Mouse (Mus musculus): ENCODE results near the gene Mip. TPM values are rescaled to one million over a fixed set of nuclear protein-coding genes. Genes with fewer than 3 reads are reported as not detected.
A peak's percentile ranks its signal among the peaks of the same experiment; 100 is the strongest.

Mip gene
- total and polyA plus RNA-seq, 3 experiments: not detected

DNA sequence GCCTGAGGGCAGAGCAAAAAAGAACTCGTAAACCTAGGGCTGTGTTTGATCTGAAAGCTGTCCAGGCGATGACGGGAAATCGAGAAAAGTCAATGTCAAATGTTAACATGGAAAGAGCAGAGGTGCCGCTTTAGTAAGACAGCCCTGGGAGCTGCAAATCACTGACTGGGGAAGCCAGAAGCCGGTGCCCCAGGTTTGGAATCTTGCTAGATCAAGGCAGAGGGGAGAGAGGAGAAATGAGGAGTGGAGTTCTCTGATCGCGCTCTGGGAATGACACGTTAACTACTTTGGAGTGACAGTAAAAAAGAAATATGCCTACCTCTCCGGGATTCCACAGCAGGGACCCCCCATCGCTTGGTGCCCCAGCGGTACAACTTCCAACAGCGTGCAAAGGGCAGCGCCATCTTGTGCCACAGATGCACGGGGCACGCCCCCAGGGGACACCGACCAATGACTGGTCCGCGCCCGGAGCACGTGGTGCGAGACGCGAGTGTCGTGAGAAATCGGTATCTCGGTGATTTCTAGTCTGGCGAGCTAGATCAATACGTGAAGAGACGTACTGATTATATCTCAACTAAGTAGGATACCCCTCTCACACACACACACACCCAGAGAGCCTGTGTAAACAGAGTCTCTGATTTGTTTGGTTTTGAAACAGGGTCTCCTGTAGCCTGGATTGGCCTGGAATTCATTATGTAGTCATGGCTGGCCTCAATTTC, 14.1 kb upstream of the Mip start, which contains the start of gene Spryd4 (continued):
- TF ChIP-seq ZKSCAN1 (IDR thresholded peaks at IDR 0.05; ENCODE audit: borderline replicate concordance, low read depth, low read length) (no peak), NRF1 (IDR thresholded peaks at IDR 0.05; ENCODE audit: low read depth, low read length) (no peak), PAX5 (IDR thresholded peaks at IDR 0.05; ENCODE audit: low read length) (no peak), RCOR1 (conservative IDR thresholded peaks at IDR 0.05; ENCODE audit: low read depth, low read length) (no peak), JUND (conservative IDR thresholded peaks at IDR 0.05; ENCODE audit: low read depth, low read length) (no peak), CHD1 (IDR thresholded peaks at IDR 0.05; ENCODE audit: low read depth, low read length) (no peak)

DNA sequence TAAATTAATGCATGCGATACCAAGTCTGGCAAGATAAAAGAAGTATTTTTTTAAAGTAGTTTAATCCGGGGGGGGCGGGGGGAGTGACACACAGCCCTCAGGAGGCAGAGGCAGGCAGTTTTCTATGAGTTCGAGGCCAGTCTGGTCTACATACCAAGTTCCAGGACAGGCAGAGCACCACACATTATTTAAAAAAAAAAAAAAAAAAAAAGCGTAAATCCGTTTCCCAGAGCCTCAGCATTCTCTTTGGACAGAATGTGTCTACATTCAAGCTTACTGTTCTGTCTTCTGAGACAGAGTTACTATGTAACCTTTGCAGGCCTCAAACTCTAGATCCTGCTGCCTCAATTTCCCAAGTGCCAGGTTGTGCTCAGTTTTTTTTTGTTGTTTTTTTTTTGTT, 13.5 kb upstream of the Mip start:
- H3K27me3 ChIP-seq (replicated peaks): no peaks in the 10 kb centered on the region
- dilution Hi-C loops (cut with MboI; ENCODE audit: extremely low pct_ligation_motif_present, extremely low pct_unique_long_range_greater_than_20kb, low sequenced_read_pairs): no loop called here
- peaks cover 16% of the 10 kb centered on the region for H3K79me2 ChIP-seq (replicated peaks; ENCODE audit: control insufficient read depth, extremely low read depth, insufficient read depth, poor library complexity, severe bottlenecking)
- in situ Hi-C loops (cut with MboI; ENCODE audit: low pct_ligation_motif_present, low pct_unique_long_range_greater_than_20kb, low sequenced_read_pairs): no loop called here
- H3K9ac ChIP-seq (ENCODE audit: insufficient read depth, low read depth): peak overlapping the region; percentile 55; the same call in 1 of the 2 replicates
- H3K4me1 ChIP-seq (ENCODE audit: control insufficient read depth in 1 of 2, insufficient read depth in 2 of 2): peaks cover 6 to 35% of the 10 kb centered on the region in 2 experiments
- H3K27ac ChIP-seq (ENCODE audit: insufficient read depth, low read depth): no peak overlapping the region
- H3K36me3 ChIP-seq (replicated peaks in 1 of 2; ENCODE audit: control insufficient read depth in 1 of 2, insufficient read depth in 1 of 2, low read length in 1 of 2): peaks cover 0 to 20% of the 10 kb centered on the region in 2 experiments
- DNase-seq (ENCODE audit: extremely low read depth): no peak
- peak overlapping the region; percentile 80 for H3K4me2 ChIP-seq (ENCODE audit: insufficient read depth, low read depth, poor library complexity, severe bottlenecking)
- 0 out of 2 replicates have a peak, but pooled peaks have one; percentile 44 for TF ChIP-seq MAZ (IDR thresholded peaks at IDR 0.05; ENCODE audit: low read depth, low read length)
- peak; percentile 68 for TF ChIP-seq ZNF384 (IDR thresholded peaks at IDR 0.05; ENCODE audit: low read depth, low read length)
- no peak for TF ChIP-seq RCOR1 (conservative IDR thresholded peaks at IDR 0.05; ENCODE audit: low read depth, low read length)
- TF ChIP-seq IRF4 (IDR thresholded peaks at IDR 0.05; ENCODE audit: low read depth, low read length): 0 out of 2 replicates have a peak, but pooled peaks have one; percentile 8
- TF ChIP-seq PAX5 (IDR thresholded peaks at IDR 0.05; ENCODE audit: low read length): no peak
- no peak for TF ChIP-seq BHLHE40 (IDR thresholded peaks at IDR 0.05; ENCODE audit: low read depth, low read length)
- no peak for TF ChIP-seq MEF2A (IDR thresholded peaks at IDR 0.05; ENCODE audit: borderline replicate concordance, low read depth, low read length)
- peak; percentile 23; the same call in 1 of the 2 replicates for TF ChIP-seq CHD1 (IDR thresholded peaks at IDR 0.05; ENCODE audit: low read depth, low read length)
- no peak for TF ChIP-seq NRF1 (IDR thresholded peaks at IDR 0.05; ENCODE audit: low read depth, low read length)
- no peak for TF ChIP-seq HCFC1 (IDR thresholded peaks at IDR 0.05; ENCODE audit: low read depth, low read length)
- no peaks in the 10 kb centered on the region for H3K9me3 ChIP-seq (replicated peaks; ENCODE audit: low read length)
- H3K4me3 ChIP-seq (replicated peaks in 1 of 3; ENCODE audit: low read depth in 2 of 3, low read length in 2 of 3, poor library complexity in 1 of 3): peak overlapping the region in 2 of 3 experiments; percentile 82 to 96

GRCm38 (mm10) chr10:128212871-128213323, 12.7 kb upstream of the Mip start:
- TF ChIP-seq JUND (conservative IDR thresholded peaks at IDR 0.05; ENCODE audit: low read depth, low read length) (peak; percentile 63), RCOR1 (conservative IDR thresholded peaks at IDR 0.05; ENCODE audit: low read depth, low read length) (no peak), ZNF384 (IDR thresholded peaks at IDR 0.05; ENCODE audit: low read depth, low read length) (peak; percentile 87), TBP (conservative IDR thresholded peaks at IDR 0.05; ENCODE audit: low read depth, low read length) (peak; percentile 82), RAD21 (IDR thresholded peaks at IDR 0.05; ENCODE audit: low read depth, low read length) (peak; percentile 72), NELFE (IDR thresholded peaks at IDR 0.05; ENCODE audit: low read depth, low read length) (no peak), CTCF (conservative IDR thresholded peaks at IDR 0.05 in 1 of 2, IDR thresholded peaks at IDR 0.05 in 1 of 2; ENCODE audit: low read depth in 2 of 2, low read length in 2 of 2) (peak; percentile 77 to 78), SMC3 (IDR thresholded peaks at IDR 0.05; ENCODE audit: low read depth, low read length) (peak; percentile 50)
- peaks cover 0 to 14% of the 10 kb centered on the region in 2 experiments for H3K36me3 ChIP-seq (replicated peaks in 1 of 2; ENCODE audit: control insufficient read depth in 1 of 2, insufficient read depth in 1 of 2, low read length in 1 of 2)
- H3K4me2 ChIP-seq (ENCODE audit: insufficient read depth, low read depth, poor library complexity, severe bottlenecking): peak overlapping the region; percentile 85
- H3K4me1 ChIP-seq (ENCODE audit: control insufficient read depth in 1 of 2, insufficient read depth in 2 of 2): peaks cover 6 to 27% of the 10 kb centered on the region in 2 experiments
- H3K79me2 ChIP-seq (replicated peaks; ENCODE audit: control insufficient read depth, extremely low read depth, insufficient read depth, poor library complexity, severe bottlenecking): peaks cover 16% of the 10 kb centered on the region
- H3K9ac ChIP-seq (ENCODE audit: insufficient read depth, low read depth): peak overlapping the region; percentile 58
- dilution Hi-C loops (cut with MboI; ENCODE audit: extremely low pct_ligation_motif_present, extremely low pct_unique_long_range_greater_than_20kb, low sequenced_read_pairs) (no loop called here), in situ Hi-C loops (cut with MboI; ENCODE audit: low pct_ligation_motif_present, low pct_unique_long_range_greater_than_20kb, low sequenced_read_pairs) (no loop called here)
- peak; percentile 69 for DNase-seq (ENCODE audit: extremely low read depth)
- no peaks in the 10 kb centered on the region for H3K9me3 ChIP-seq (replicated peaks; ENCODE audit: low read length)
- H3K27ac ChIP-seq (ENCODE audit: insufficient read depth, low read depth): no peak overlapping the region
- no peaks in the 10 kb centered on the region for H3K27me3 ChIP-seq (replicated peaks)
- peak overlapping the region in 2 of 3 experiments; percentile 1 to 37 for H3K4me3 ChIP-seq (replicated peaks in 1 of 3; ENCODE audit: low read depth in 2 of 3, low read length in 2 of 3, poor library complexity in 1 of 3)
